In genomic region chr3:121569767-121570166, GRCm38 (mm10) we compare ENCODE assay signal across 14 mouse cellular contexts.
"Had no signal": no experiment of that assay in that cellular context is flagged by ENCODE, and none has a peak within 500 bp of the region (broad histone marks: within the 10 kb centered on the region; RNA-seq: fewer than 3 reads in every experiment).

No protein-coding gene starts in this region.

- DNase-seq: cerebellum, postnatal 10 days; cerebellum, postnatal 14 days; cerebellum, postnatal 25 days; cerebellum, postnatal 36 days; embryo, embryonic 11 days; forebrain, postnatal 0 days; gastrocnemius, adult 2 months; gastrocnemius, postnatal 10 days; gastrocnemius, postnatal 14 days; gastrocnemius, postnatal 25 days; gastrocnemius, postnatal 36 days; heart, adult 11 months; heart, adult 18-20 months; heart, adult 2 months had no signal
